Mouse (Mus musculus) forebrain, embryonic 11.5 days (tissue): ENCODE measurements around the gene Fam126a. TPM values are rescaled to one million over a fixed set of nuclear protein-coding genes. Genes with fewer than 3 reads are reported as not detected.
"Not testable (repeated sequence)": the region's sequence is repeated elsewhere in the genome, so short reads cannot be mapped to it uniquely, and the experiment has no call there.

Experiments
- ATAC-seq: fragments of 200-750 bp; cut with Nextera tagmentation; replicated peaks from 2 replicates; pipeline ENCODE4 v1.8.0; 2017; ENCODE audit warnings: moderate TSS enrichment; ENCODE audit not compliant: low FRiP score
- DNase-seq: peaks from one replicate; pipeline ENCODE4 v3.0.0-alpha.2; 2017; ENCODE audit warnings: low spot score
- H3K27ac ChIP-seq: fragments of 300-500 bp; sonication (generic); 2 replicates; pipeline ENCODE4 v1.5.1; 2014; ENCODE audit warnings: low read depth, low read length
- H3K27me3 ChIP-seq: fragments of 300-500 bp; sonication (generic); 2 replicates; pipeline ENCODE4 v1.6.1; 2014; ENCODE audit warnings: mild to moderate bottlenecking, low read length, mixed read lengths; ENCODE audit not compliant: control insufficient read depth, insufficient read depth
- H3K36me3 ChIP-seq: fragments of 300-500 bp; sonication (generic); 2 replicates; pipeline ENCODE4 v1.6.1; 2014; ENCODE audit warnings: mild to moderate bottlenecking, low read length, moderate library complexity, mixed read lengths; ENCODE audit not compliant: control insufficient read depth, insufficient read depth
- H3K4me1 ChIP-seq: fragments of 300-500 bp; sonication (generic); replicated peaks from 2 replicates; pipeline ENCODE4 v1.6.1; 2014; ENCODE audit warnings: low read length, mixed read lengths; ENCODE audit not compliant: control insufficient read depth, insufficient read depth
- H3K4me2 ChIP-seq: fragments of 300-500 bp; sonication (generic); 2 replicates; pipeline ENCODE4 v1.6.1; 2014; ENCODE audit warnings: low read depth, mild to moderate bottlenecking, low read length, moderate library complexity, mixed read lengths; ENCODE audit not compliant: severe bottlenecking
- H3K4me3 ChIP-seq: fragments of 300-500 bp; sonication (generic); 2 replicates; pipeline ENCODE4 v1.5.1; 2014; ENCODE audit warnings: low read depth, low read length
- H3K9ac ChIP-seq: fragments of 300-500 bp; sonication (generic); 2 replicates; pipeline ENCODE4 v1.6.1; 2014; ENCODE audit warnings: low read length
- H3K9me3 ChIP-seq: fragments of 300-500 bp; sonication (generic); 2 replicates; pipeline ENCODE4 v1.6.1; 2016; ENCODE audit warnings: low read length, mixed read lengths; ENCODE audit not compliant: control insufficient read depth
- WGBS: fragments of 180-500 bp; shearing (Covaris S2); extraction: QIAGEN DNeasy Blood & Tissue Kit; methylation state at CpG from one replicate; pipeline ENCODE4 v1.1.7; 2014; 5-methylcytosine and 5-hydroxymethylcytosine counted together
- polyA plus RNA-seq: library from polyadenylated mRNA; unstranded; fragments of >200 nt; fragmentation: Nextera tagmentation; extraction: Ambion mirVana; gene quantifications from 2 replicates; pipeline ENCODE4 v1.2.1, GENCODE M21; 2014

The Fam126a gene
- polyA plus RNA-seq, 1 experiment from 2014 or later: 44.8 TPM

DNA sequence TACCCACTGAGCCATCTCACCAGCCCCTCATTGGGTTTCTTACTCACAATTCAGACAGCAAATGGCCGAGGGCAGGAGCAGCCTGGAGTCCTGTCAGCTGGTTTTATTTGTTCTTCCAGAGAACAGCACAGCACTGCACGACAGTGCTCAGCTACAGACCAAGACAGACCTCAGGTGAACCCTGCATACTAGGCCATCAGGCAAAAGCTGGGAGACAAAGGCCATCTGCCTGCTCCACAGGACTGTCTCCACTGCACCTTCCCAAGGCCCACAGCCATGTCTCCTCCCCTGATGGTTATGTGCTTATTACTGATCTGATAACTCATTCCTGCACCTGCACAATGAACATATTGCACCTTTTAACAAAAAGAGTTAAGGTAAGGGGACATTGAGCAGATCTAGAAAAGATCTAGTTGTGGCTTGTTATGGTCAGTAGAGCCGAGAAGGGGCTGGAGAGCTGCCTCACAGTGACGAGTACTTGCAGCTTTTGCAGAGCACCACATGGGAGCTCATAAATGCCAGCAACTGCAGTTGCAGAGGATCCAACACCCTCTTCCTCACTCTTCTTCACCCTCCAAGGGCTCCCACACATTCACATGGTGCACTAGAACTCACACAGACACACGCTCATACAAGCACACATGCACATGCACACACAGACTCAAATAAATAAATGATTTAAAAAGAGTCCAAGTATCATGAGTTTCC lies 137.2 kb downstream of the Fam126a start:
- no peak overlapping the region for H3K9ac ChIP-seq
- no peak overlapping the region for H3K4me3 ChIP-seq
- no peaks in the 10 kb centered on the region for H3K9me3 ChIP-seq
- no peak overlapping the region for H3K4me2 ChIP-seq
- H3K27ac ChIP-seq: no peak overlapping the region
- no peaks in the 10 kb centered on the region for H3K36me3 ChIP-seq
- H3K4me1 ChIP-seq: no peaks in the 10 kb centered on the region
- no peak for ATAC-seq
- WGBS: 82% methylated on average over 5 of the region's 5 CpGs
- no peaks in the 10 kb centered on the region for H3K27me3 ChIP-seq
- DNase-seq: no peak

DNA sequence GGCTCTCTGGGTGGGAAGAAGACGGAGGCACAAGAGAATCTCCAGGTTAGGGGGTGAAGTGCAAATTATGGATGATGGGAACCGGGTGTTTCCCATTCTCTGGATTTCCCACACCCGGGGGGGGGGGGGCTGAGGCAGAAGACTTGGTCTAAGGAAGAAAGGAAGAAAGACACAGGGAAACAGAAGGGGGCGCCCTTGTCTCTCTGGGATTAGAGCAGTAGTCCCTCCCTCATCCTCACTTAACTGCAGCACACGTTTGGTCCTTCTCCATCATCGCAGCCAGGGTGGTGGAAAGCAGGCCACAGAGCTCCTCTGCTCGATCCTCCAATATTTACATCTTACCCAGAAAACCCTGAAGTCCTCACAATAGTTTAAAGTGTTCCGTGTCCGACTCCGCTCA lies 139.8 kb downstream of the Fam126a start:
- Histone ChIP-seq H3K36me3 (no peaks in the 10 kb centered on the region), H3K4me1 (no peaks in the 10 kb centered on the region), H3K27me3 (no peaks in the 10 kb centered on the region), H3K4me3 (no peak overlapping the region), H3K4me2 (no peak overlapping the region), H3K9ac (no peak overlapping the region), H3K27ac (no peak overlapping the region), H3K9me3 (no peaks in the 10 kb centered on the region)
- 42% methylated on average over 10 of the region's 10 CpGs for WGBS
- ATAC-seq (no peak), DNase-seq (peak; percentile 75)

- no peak for ATAC-seq
Measured at GRCm38 (mm10) chr5:23889461-23889860, 141.0 kb downstream of the Fam126a start.

DNA sequence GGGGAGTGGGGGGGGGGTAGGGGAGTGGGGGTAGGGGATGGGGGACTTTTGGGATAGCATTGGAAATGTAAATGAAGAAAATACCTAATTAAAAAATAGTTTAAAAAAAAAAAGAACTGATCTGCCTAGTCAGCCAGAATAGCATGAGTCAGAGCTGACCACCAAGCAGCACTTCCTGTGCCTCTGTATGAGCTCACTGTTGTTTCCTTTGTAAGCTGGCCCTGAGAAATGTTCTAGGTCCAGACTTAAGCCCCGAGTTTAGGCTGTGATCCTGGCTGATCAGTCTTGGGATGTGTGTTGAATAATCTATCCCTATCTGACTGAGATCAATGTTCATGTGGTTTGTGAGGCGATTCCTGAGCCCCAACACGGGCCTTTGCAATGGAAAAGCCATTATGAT lies 143.4 kb downstream of the Fam126a start:
- no peaks in the 10 kb centered on the region for H3K27me3 ChIP-seq
- DNase-seq (no peak), ATAC-seq (no peak)
- no peak overlapping the region for H3K9ac ChIP-seq
- H3K36me3 ChIP-seq: no peaks in the 10 kb centered on the region
- no peak overlapping the region for H3K27ac ChIP-seq
- no peaks in the 10 kb centered on the region for H3K9me3 ChIP-seq
- no peak overlapping the region for H3K4me3 ChIP-seq
- H3K4me2 ChIP-seq: no peak overlapping the region
- 76% methylated on average over 3 of the region's 3 CpGs for WGBS
- H3K4me1 ChIP-seq: no peaks in the 10 kb centered on the region

More at GRCm38 (mm10) chr5:23889461-23889860, 141.0 kb downstream of the Fam126a start:
- Histone ChIP-seq H3K4me2 (no peak overlapping the region), H3K27ac (no peak overlapping the region), H3K4me3 (no peak overlapping the region), H3K9ac (no peak overlapping the region), H3K36me3 (no peaks in the 10 kb centered on the region), H3K9me3 (no peaks in the 10 kb centered on the region), H3K4me1 (no peaks in the 10 kb centered on the region), H3K27me3 (no peaks in the 10 kb centered on the region)
- no peak for DNase-seq
- 80% methylated on average over 4 of the region's 4 CpGs for WGBS

DNA sequence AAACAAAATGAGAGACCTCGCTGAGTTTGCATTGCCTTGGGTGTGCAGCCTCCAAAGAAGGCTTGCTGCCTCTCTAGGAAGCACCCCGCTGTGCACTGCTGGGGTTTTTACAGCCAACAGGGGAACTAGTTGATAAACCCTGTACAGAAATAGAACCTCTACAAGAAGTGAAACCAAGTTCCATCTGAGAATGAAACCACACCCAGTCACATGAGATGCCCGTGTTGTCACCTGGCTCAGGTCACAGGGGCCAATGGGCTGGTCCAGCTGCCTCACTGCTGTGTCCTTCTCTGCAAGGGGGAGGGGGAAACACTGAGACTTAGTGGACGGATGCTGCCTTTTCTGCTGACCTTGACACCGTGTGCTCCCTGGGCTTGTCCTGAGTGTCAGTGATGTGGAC lies 156.0 kb downstream of the Fam126a start:
- no peak overlapping the region for H3K4me3 ChIP-seq
- H3K27me3 ChIP-seq: no peaks in the 10 kb centered on the region
- H3K9me3 ChIP-seq: no peaks in the 10 kb centered on the region
- no peak for ATAC-seq
- no peaks in the 10 kb centered on the region for H3K36me3 ChIP-seq
- WGBS: 81% methylated on average over 5 of the region's 5 CpGs
- H3K9ac ChIP-seq: no peak overlapping the region
- no peak overlapping the region for H3K27ac ChIP-seq
- no peaks in the 10 kb centered on the region for H3K4me1 ChIP-seq
- DNase-seq: no peak
- no peak overlapping the region for H3K4me2 ChIP-seq

DNA sequence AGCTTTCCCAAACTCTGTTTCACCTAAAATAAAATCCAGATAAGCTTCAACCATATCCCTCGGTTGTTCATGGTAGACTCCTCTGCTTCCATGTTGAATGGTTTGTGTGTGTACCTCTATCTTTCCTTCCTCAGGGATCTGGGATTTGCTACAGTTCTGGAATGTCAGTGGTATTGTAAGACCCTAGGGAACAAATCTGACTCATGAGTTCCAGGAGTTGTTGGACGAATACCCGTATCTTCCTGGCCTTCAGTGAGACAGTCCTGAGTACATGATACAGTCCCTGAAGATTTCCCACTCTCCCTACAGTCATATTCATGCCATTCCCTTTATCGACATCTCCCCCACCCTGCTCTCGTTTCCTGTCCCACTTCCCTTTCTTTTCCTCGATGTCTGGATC lies 157.9 kb downstream of the Fam126a start:
- no peaks in the 10 kb centered on the region for H3K27me3 ChIP-seq
- 90% methylated on average over 6 of the region's 6 CpGs for WGBS
- H3K4me3 ChIP-seq: no peak overlapping the region
- H3K27ac ChIP-seq: no peak overlapping the region
- no peak for ATAC-seq
- no peak overlapping the region for H3K9ac ChIP-seq
- no peaks in the 10 kb centered on the region for H3K4me1 ChIP-seq
- H3K4me2 ChIP-seq: no peak overlapping the region
- H3K36me3 ChIP-seq: no peaks in the 10 kb centered on the region
- no peaks in the 10 kb centered on the region for H3K9me3 ChIP-seq
- DNase-seq: no peak

DNA sequence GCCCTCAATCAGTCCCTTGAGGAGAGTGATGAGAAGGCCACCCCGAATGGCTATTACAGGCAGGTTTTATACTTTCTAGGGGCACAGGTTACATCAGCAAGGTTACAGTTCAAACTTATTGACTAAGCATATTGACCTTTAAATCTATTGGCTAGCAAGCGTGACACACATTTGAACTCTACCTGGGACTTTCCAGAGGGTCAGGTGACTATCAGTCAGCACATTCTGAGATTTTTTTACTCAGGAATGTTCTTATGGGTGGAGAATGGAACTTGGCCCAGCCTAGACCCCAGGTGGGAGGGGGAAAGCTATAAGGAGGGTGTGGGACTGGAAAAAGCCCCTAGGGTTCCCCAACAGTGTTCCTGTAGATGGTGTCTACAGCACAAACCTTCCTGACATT lies 159.2 kb downstream of the Fam126a start:
- not testable (repeated sequence) for H3K9ac ChIP-seq, H3K27ac ChIP-seq, H3K4me2 ChIP-seq, H3K4me3 ChIP-seq, H3K9me3 ChIP-seq, DNase-seq, H3K36me3 ChIP-seq, H3K27me3 ChIP-seq, ATAC-seq, H3K4me1 ChIP-seq
- WGBS: 86% methylated on average over 2 of the region's 2 CpGs

GRCm38 (mm10) chr5:23865941-23866340 lies 164.5 kb downstream of the Fam126a start:
- H3K4me1 ChIP-seq: no peaks in the 10 kb centered on the region
- H3K36me3 ChIP-seq: no peaks in the 10 kb centered on the region; the same call in 1 of the 2 replicates
- no peak overlapping the region for H3K4me3 ChIP-seq
- no peaks in the 10 kb centered on the region for H3K27me3 ChIP-seq
- H3K4me2 ChIP-seq: no peak overlapping the region
- 86% methylated on average over 5 of the region's 5 CpGs for WGBS
- H3K9ac ChIP-seq: no peak overlapping the region
- H3K9me3 ChIP-seq: no peaks in the 10 kb centered on the region
- ATAC-seq: no peak
- no peak for DNase-seq
- H3K27ac ChIP-seq: no peak overlapping the region
